Comparison of ENCODE assay signal across 1 mouse cellular context in the genomic region with DNA sequence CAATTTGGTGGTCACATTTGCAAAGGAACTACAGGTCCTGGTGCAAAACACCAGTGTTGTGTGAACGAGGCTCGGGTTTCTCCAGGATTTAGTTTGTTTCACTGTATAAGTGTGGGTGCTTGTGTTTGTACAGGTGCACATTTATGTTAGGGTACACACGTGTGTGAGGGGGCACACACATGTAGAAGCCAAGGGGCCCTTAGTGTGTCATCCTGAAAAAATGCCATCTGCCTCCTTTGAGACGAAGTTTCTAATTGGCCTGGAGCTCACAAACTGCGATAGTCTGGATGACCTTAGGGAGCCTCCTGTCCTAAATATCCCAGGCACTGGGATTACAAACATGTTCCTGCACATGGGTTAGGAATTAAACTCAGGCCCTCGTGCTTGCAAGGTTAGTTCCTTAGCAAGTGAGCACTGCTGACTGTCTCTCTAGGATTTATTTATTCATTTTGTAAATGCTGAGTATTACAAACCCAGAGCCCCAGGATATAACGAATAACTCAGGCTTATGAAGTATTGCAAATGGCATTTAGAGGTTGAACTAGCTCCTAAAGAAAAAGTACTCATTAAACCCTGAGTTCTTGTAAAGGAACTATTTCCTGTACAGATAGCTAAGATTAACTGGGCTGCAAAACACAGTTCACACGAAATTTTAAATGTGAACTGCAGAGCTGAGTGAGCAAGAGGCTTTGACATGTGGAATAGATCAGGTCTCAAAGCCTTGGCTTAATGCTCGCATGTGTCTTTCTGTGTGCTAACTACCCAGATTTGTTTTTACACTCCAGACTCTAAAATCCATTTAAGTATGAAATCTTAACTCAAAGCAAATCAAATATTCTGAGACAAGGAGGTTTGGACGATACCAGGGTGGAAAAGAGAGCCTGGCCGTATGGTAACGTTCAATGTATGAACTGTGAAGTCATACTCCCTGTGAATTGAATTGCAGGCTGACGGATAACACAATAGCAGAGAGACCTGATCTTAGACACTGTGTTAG.
TF ChIP-seq lines count a peak whose summit lies in the region.

No protein-coding gene starts in this region.

TF ChIP-seq in myocyte, 11 proteins besides CTCF, POLR2A, EP300 and RAD21 (continued from another document):
- TF ChIP-seq E2F4 (IDR thresholded peaks at IDR 0.05; ENCODE audit: insufficient read depth) (no peak), TCF3 (IDR thresholded peaks at IDR 0.05; ENCODE audit: insufficient read length, low read depth) (no peak), MYOG (IDR thresholded peaks at IDR 0.05; ENCODE audit: control insufficient read depth in 1 of 3, insufficient read depth in 1 of 3, insufficient read length in 2 of 3, low read depth in 2 of 3) (no peak), USF1 (IDR thresholded peaks at IDR 0.05; ENCODE audit: low read depth) (no peak), MYOD1 (IDR thresholded peaks at IDR 0.05; ENCODE audit: control insufficient read depth in 1 of 3, insufficient read length in 2 of 3, low read depth in 2 of 3) (no peak), REST (IDR thresholded peaks at IDR 0.05; ENCODE audit: insufficient read depth, insufficient read length) (no peak), MAX (IDR thresholded peaks at IDR 0.05; ENCODE audit: low read depth) (no peak)
